Mouse (Mus musculus) heart, embryonic 11.5 days (tissue): Measurements from ENCODE around the gene Syt17. TPM values are rescaled to one million over a fixed set of nuclear protein-coding genes. Genes with fewer than 3 reads are reported as not detected.

ENCODE experiments used
- ATAC-seq: fragments of 200-750 bp; cut with Nextera tagmentation; replicated peaks from 2 replicates; pipeline ENCODE4 v1.8.0; 2017; ENCODE audit warnings: moderate library complexity; ENCODE audit not compliant: insufficient number of reproducible peaks, low FRiP score, low TSS enrichment
- H3K27ac ChIP-seq: fragments of 300-500 bp; sonication (generic); 2 replicates; pipeline ENCODE4 v1.5.1; 2014; ENCODE audit warnings: mild to moderate bottlenecking, low read depth, low read length
- H3K27me3 ChIP-seq: fragments of 300-500 bp; sonication (generic); 2 replicates; pipeline ENCODE4 v1.6.1; 2014; ENCODE audit warnings: mild to moderate bottlenecking, low read length, mixed read lengths; ENCODE audit not compliant: control insufficient read depth, insufficient read depth
- H3K36me3 ChIP-seq: fragments of 300-500 bp; sonication (generic); 2 replicates; pipeline ENCODE4 v1.6.1; 2014; ENCODE audit warnings: mild to moderate bottlenecking, low read length, moderate library complexity, mixed read lengths; ENCODE audit not compliant: control insufficient read depth, insufficient read depth
- H3K4me1 ChIP-seq: fragments of 300-500 bp; sonication (generic); 2 replicates; pipeline ENCODE4 v1.6.1; 2014; ENCODE audit warnings: low read length; ENCODE audit not compliant: control insufficient read depth, insufficient read depth
- H3K4me2 ChIP-seq: fragments of 300-500 bp; sonication (generic); 2 replicates; pipeline ENCODE4 v1.6.1; 2014; ENCODE audit warnings: mild to moderate bottlenecking, moderate library complexity
- H3K4me3 ChIP-seq: fragments of 300-500 bp; sonication (generic); 2 replicates; pipeline ENCODE4 v1.5.1; 2014; ENCODE audit warnings: low read depth, low read length
- H3K9ac ChIP-seq: fragments of 300-500 bp; sonication (generic); 2 replicates; pipeline ENCODE4 v1.6.1; 2014; ENCODE audit warnings: mild to moderate bottlenecking, low read depth, low read length, moderate library complexity
- H3K9me3 ChIP-seq: fragments of 300-500 bp; sonication (generic); replicated peaks from 2 replicates; pipeline ENCODE4 v1.6.1; 2016; ENCODE audit warnings: low read length; ENCODE audit not compliant: control insufficient read depth
- WGBS: fragments of 180-500 bp; shearing (Covaris S2); extraction: QIAGEN DNeasy Blood & Tissue Kit; methylation state at CpG from one replicate; pipeline ENCODE4 v1.1.7; 2014; ENCODE audit not compliant: insufficient replicate concordance; 5-methylcytosine and 5-hydroxymethylcytosine counted together
- polyA plus RNA-seq: library from polyadenylated mRNA; unstranded; fragments of >200 nt; fragmentation: Nextera tagmentation; extraction: Ambion mirVana; gene quantifications from 2 replicates; pipeline ENCODE4 v1.2.1, GENCODE M21; 2014

The Syt17 gene
- polyA plus RNA-seq, 1 experiment from 2014 or later: 0.39 TPM

GRCm38 (mm10) chr7:118447291-118448133 lies 510 bp downstream of the Syt17 start:
- 0 out of 2 replicates have a peak, but pooled peaks cover 3% of the 10 kb centered on the region for H3K4me1 ChIP-seq
- no peaks in the 10 kb centered on the region for H3K9me3 ChIP-seq
- 0 out of 2 replicates have a peak, but pooled peaks have one; percentile 29 for ATAC-seq
- H3K4me3 ChIP-seq: peak overlapping the region; percentile 61
- no peak overlapping the region for H3K27ac ChIP-seq
- WGBS: under 1% methylated on average over 63 of the region's 65 CpGs
- peak overlapping the region; percentile 88 for H3K4me2 ChIP-seq
- H3K36me3 ChIP-seq: no peaks in the 10 kb centered on the region
- H3K27me3 ChIP-seq: peaks cover 45% of the 10 kb centered on the region
- peak overlapping the region; percentile 6 for H3K9ac ChIP-seq

DNA sequence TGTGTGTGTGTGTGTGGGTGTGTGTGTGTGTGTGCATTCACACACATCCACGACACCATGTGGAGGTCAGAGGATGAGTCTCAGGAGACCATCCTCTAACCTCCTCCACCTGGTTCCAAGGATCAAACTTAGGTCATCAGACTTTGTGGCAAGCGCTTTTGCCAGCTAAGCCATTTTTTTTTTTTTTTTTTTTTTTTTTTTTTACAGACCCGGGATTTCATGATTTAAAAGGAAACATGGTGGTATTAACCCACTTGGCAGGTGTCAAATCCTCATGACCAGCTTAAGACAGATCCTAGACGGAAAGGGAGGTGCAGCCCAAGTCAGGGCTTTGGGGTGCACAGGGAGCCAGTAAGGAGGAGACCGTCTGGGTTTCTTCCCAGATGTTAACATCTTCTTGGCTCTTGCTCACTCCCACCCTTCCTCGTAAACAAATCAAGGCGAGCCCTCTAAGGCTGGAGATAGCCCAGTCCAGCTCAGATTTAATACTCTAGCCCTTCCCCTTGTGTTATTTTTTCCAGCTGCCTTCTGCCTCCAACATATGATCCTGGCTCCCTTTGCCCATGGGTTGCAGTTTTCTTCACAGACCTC lies 4.0 kb downstream of the Syt17 start:
- H3K4me2 ChIP-seq: no peak overlapping the region
- no peak for ATAC-seq
- 0 out of 2 replicates have a peak, but pooled peaks cover 3% of the 10 kb centered on the region for H3K4me1 ChIP-seq
- H3K4me3 ChIP-seq: no peak overlapping the region
- H3K9ac ChIP-seq: no peak overlapping the region
- H3K27ac ChIP-seq: no peak overlapping the region
- H3K36me3 ChIP-seq: no peaks in the 10 kb centered on the region
- WGBS: 43% methylated on average over 7 of the region's 7 CpGs
- peaks cover 48% of the 10 kb centered on the region for H3K27me3 ChIP-seq
- no peaks in the 10 kb centered on the region for H3K9me3 ChIP-seq

DNA sequence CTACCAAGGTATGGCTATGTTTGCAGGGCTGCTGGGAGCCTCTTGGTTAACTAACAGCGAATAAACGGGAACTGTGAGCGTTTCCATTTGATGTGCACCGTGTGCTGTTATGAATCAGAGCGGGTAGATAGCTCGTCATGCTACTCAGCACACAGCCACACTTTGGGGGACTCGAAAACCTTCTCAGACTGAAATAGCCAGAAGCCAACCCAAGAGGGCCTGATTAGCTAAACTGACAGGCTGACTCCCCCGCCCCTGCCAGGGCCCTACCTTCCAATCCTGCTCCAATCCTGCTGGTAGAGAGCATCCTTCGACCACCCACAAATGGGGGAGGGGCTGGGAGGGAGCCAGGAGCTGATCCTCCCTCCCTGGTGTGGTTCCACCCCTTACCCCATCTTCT lies 4.7 kb downstream of the Syt17 start:
- no peak for ATAC-seq
- Histone ChIP-seq H3K27me3 (peaks cover 49% of the 10 kb centered on the region), H3K36me3 (no peaks in the 10 kb centered on the region), H3K4me1 (0 out of 2 replicates have a peak, but pooled peaks cover 3% of the 10 kb centered on the region), H3K4me2 (peak overlapping the region; percentile 40), H3K9me3 (no peaks in the 10 kb centered on the region), H3K9ac (no peak overlapping the region), H3K4me3 (no peak overlapping the region), H3K27ac (no peak overlapping the region)
- 6% methylated on average over 9 of the region's 9 CpGs for WGBS

DNA sequence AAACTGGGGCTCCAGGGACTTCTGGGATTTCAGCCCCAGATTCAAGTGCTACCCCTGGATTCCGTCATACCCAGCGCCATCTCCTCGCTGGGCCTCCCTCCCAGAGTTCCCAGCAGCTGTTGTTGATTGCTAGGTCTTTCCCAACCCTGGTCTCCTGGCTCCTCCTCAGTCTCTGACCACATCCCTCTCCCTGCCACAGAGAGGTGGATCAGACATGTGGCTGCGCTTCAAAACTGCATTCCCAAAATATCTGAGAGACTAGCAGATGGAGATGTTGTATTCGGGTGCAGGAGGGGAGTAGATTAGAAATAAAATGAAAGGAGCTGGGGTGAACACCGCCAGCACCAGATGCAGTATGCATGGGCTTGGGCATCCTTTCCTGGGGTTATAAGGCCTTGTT lies 6.5 kb downstream of the Syt17 start:
- WGBS: 76% methylated on average over 6 of the region's 6 CpGs

GRCm38 (mm10) chr7:118437101-118437802 lies 10.8 kb downstream of the Syt17 start:
- Histone ChIP-seq H3K27me3 (peaks cover 8% of the 10 kb centered on the region; the same call in 1 of the 2 replicates), H3K27ac (no peak overlapping the region), H3K9ac (no peak overlapping the region), H3K4me3 (no peak overlapping the region), H3K9me3 (no peaks in the 10 kb centered on the region), H3K4me1 (no peaks in the 10 kb centered on the region), H3K4me2 (no peak overlapping the region), H3K36me3 (no peaks in the 10 kb centered on the region)
- 50% methylated on average over 7 of the region's 7 CpGs for WGBS
- ATAC-seq: no peak

More for the DNA sequence above, 6.5 kb downstream of the Syt17 start:
- no peak overlapping the region for H3K27ac ChIP-seq
- no peak for ATAC-seq
- H3K4me1 ChIP-seq: no peaks in the 10 kb centered on the region
- no peaks in the 10 kb centered on the region for H3K36me3 ChIP-seq
- H3K9ac ChIP-seq: no peak overlapping the region
- peaks cover 31% of the 10 kb centered on the region for H3K27me3 ChIP-seq
- no peak overlapping the region for H3K4me3 ChIP-seq
- no peak overlapping the region for H3K4me2 ChIP-seq
- H3K9me3 ChIP-seq: no peaks in the 10 kb centered on the region

GRCm38 (mm10) chr7:118428937-118429336 lies 19.1 kb downstream of the Syt17 start:
- Histone ChIP-seq H3K27me3 (no peaks in the 10 kb centered on the region), H3K36me3 (no peaks in the 10 kb centered on the region), H3K4me2 (no peak overlapping the region), H3K9ac (no peak overlapping the region), H3K4me3 (no peak overlapping the region), H3K9me3 (no peaks in the 10 kb centered on the region), H3K27ac (no peak overlapping the region), H3K4me1 (no peaks in the 10 kb centered on the region)
- ATAC-seq: no peak
- WGBS: 68% methylated on average over 2 of the region's 2 CpGs

DNA sequence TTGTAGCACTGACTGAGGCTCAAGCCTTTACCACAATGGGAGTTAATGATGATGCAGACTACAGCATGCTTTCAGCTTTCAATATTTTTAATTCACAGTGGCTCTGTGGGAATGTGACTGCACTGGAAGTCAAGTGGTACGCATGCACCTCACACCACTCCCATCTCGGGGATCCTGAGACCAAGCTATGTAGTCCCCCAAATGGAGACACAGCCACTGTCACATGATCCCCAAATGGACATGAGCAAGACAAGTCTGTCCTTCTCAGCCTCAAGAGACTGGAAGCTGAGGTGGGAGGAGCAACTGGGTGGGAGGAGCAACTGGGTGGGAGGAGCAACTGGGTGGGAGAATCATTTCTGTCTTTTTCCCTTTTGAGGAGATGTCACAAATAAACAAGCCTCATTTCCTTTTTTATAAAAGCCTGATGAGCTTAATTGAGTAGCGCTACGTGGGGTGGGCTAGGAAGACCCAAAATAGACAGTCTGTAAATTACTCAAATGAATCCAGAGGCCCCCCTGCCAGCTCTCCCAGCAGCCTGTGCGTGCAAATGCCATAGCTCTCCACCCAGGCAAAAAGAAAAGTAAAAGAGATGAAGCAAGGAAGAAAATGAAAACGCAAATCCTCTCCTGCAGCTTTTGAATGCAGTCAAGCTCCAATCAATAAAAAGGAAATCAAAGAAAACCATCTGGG lies 28.4 kb downstream of the Syt17 start:
- no peak overlapping the region for H3K4me3 ChIP-seq
- 55% methylated on average over 6 of the region's 6 CpGs for WGBS
- no peak for ATAC-seq
- no peak overlapping the region for H3K4me2 ChIP-seq
- no peaks in the 10 kb centered on the region for H3K4me1 ChIP-seq
- H3K9me3 ChIP-seq: no peaks in the 10 kb centered on the region
- H3K27me3 ChIP-seq: no peaks in the 10 kb centered on the region
- no peaks in the 10 kb centered on the region for H3K36me3 ChIP-seq
- no peak overlapping the region for H3K9ac ChIP-seq
- H3K27ac ChIP-seq: no peak overlapping the region

DNA sequence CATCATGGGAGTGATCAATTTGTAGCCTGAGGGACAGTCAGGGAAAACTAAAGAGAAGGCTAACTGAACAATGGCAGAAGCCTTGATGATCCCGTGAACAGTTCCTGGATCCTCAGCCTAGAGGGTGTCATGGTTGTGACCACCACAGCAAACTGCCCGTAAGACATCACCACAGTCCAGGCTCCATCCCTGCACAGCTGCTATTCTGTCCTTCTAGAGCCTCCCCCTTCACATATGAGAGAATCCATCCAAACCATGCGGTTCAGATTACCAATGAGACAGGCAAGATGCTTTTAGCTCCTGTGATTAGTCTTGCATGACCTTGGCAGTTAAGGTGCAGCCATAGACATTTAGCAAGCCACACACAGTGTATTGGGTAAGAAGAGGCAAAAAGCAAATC lies 33.8 kb downstream of the Syt17 start:
- 78% methylated on average over 3 of the region's 3 CpGs for WGBS
- no peaks in the 10 kb centered on the region for H3K4me1 ChIP-seq
- H3K36me3 ChIP-seq: no peaks in the 10 kb centered on the region
- no peaks in the 10 kb centered on the region for H3K9me3 ChIP-seq
- no peaks in the 10 kb centered on the region for H3K27me3 ChIP-seq
- H3K27ac ChIP-seq: no peak overlapping the region
- no peak overlapping the region for H3K9ac ChIP-seq
- ATAC-seq: no peak
- no peak overlapping the region for H3K4me2 ChIP-seq
- no peak overlapping the region for H3K4me3 ChIP-seq
